Mouse (Mus musculus) testis, adult 2 months (tissue): ENCODE measurements around the gene Herc2.

Experiments
- CTCF ChIP-seq: fragments of 200-500 bp; IDR thresholded peaks from 2 replicates; pipeline ENCODE4 v1.5.1; 2012; ENCODE audit warnings: low read depth, mild to moderate bottlenecking, inconsistent platforms, low read length, moderate library complexity; ENCODE audit not compliant: control insufficient read depth, insufficient read depth, insufficient replicate concordance
- POLR2A ChIP-seq: fragments of 200-500 bp; IDR thresholded peaks from 2 replicates; pipeline ENCODE4 v1.6.1; 2012; ENCODE audit warnings: low read depth, mild to moderate bottlenecking, inconsistent platforms, low read length, moderate library complexity; ENCODE audit not compliant: control insufficient read depth

DNA sequence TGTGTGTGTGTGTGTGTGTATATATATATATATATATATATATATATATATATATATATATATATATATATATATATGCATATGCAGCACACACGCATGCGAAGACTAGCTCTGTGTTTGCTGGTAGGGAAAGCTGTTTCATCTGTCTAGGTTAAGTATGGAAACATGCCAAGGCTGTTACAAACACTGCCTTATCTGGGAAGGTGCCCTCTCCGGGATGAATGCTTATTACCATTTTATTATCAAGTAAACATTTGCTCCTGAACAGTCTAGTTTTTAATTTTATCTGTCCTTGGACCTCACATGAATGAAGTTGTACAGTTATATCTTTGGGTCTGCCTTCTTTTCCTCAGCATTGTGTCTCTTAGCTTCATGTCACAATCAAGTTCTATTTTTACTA is 79.6 kb downstream of the Herc2 start:
- TF ChIP-seq CTCF, result no peak
- no peak for TF ChIP-seq POLR2A
